Mouse (Mus musculus): Measurements from ENCODE around the gene Smim27.
A peak's percentile ranks its signal among the peaks of the same experiment; 100 is the strongest.
"Not testable (repeated sequence)": the region's sequence is repeated elsewhere in the genome, so short reads cannot be mapped to it uniquely, and the experiment has no call there.

Gene Smim27

GRCm38 (mm10) chr4:40267681-40268080 is 1.7 kb upstream of the Smim27 start:
- DNase-seq = peak; percentile 22

DNA sequence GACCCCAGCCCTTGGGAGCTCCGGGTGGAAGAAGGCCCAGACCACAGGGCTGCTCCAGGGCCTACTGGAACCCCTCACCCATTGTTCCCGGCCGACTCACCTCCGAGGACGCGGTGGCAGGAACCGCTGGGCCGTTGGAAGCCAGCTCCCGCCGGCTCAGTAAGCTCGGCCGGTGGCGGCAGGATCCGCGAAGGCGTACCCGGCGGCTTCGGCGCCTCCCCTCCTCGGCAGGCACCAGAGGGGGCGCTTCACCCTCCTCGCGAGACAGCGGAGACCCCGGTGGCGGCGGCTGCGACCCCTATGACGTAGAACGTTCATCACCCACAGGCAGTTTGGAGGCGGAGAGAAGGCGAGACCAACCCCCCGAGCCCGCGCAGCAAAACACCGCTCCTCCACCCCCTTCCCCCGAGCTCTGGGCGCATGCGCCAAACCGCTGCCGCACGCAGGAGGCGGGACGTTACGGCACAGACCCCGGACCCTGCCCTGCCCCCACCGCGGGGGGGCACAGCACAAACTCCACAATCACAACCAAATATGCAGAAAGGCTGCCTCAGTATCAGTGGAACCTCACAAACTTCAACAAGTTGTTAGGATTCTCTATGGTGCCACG is 1.1 kb upstream of the Smim27 start:
- peak; percentile 96 for DNase-seq

GRCm38 (mm10) chr4:40268835-40269234 is 544 bp upstream of the Smim27 start:
- DNase-seq = no peak

DNA sequence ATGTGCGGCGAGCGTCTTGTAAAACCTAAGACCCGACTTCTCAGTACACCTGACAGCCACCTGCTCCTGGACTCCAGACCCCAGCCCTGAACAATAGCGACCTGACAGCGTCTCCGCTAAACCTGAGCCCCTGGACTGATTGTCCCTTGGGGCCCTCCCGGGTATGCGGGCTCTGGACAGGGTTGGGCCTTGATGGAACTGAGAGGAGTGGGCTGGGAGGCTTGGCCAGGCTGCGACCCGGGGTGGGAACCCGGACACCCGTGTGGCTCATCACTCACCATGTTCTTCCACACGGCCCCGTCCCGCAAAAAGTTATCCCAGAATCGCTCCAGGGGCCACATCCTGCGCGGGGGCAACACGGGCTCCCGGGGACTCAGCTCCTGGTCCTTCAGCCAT is 9.5 kb downstream of the Smim27 start:
- DNase-seq = no peak

GRCm38 (mm10) chr4:40279276-40279900 is 10.0 kb downstream of the Smim27 start, which contains the start of gene Ndufb6:
Ndufb6 (minus strand) TSS chr4:40279421.
- peak; percentile 98 for DNase-seq

DNA sequence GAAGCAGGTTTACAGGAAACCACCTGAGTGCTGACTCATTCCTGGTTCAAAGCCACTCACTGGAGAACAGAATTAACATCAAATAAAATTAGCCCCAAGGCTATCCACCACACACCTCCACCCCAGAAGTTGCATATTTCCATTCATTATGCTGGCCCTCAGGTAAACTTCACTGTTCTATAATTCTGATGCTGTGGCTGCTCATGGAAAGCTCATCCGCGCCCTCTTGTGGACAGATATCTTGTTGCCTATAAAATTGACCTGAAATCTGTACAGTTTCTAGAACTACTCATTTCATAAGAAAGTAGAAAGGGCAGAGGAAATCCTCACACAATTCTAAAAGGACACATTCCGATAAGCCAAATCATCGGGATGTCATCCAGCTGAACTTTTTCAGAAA is 16.2 kb downstream of the Smim27 start:
- peak; percentile 84 for DNase-seq

- no peak for DNase-seq
Observed at GRCm38 (mm10) chr4:40287415-40287814, 18.0 kb downstream of the Smim27 start.

DNA sequence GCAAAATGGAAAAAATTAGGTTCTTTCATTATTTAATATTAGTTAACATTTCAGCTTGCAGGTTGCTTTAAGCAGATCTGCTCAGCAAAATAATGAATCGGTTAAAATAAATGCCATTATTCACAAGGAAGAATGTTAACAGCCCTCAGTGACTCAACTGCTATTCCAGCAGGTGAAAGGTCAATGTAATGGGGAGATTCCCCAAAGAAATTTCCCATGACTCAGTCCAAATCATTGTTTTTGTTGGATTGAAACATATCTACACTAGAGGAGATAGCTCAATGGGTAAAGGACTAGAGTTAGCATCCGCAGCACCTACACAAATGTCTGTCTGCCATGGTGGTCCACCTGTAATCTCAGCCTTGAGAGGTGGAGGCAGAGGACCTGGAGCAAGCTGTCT is 19.7 kb downstream of the Smim27 start:
- DNase-seq = no peak

DNA sequence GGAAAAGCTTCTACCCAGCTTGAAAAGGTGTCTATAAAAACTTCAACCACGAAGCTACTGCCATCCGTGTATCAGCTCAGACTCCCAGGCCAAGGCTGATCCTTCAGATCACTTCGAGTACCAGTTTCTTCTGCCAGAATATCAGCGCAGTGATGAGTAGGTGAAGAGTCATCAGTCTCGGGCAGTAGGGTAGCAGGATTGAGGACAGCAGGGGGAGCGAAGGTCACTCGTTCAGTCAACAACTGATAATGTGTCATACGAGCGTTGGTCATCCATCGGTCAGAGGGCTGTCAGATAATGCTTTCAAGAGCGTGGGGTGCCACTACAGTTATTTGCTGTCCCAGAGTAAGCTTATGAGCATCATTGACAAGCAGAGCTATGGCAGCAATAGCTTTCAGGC is 22.1 kb downstream of the Smim27 start:
- DNase-seq = not testable (repeated sequence)

- no peak for DNase-seq
Observed at GRCm38 (mm10) chr4:40299169-40299568, 29.8 kb downstream of the Smim27 start.

GRCm38 (mm10) chr4:40301076-40301789 is 31.9 kb downstream of the Smim27 start:
- DNase-seq = peak; percentile 80

- DNase-seq = no peak
Observed at GRCm38 (mm10) chr4:40302445-40303125, 33.2 kb downstream of the Smim27 start.

GRCm38 (mm10) chr4:40309682-40310081 is 40.3 kb downstream of the Smim27 start:
- no peak for DNase-seq

GRCm38 (mm10) chr4:40310796-40311383 is 41.5 kb downstream of the Smim27 start:
- DNase-seq = no peak

DNA sequence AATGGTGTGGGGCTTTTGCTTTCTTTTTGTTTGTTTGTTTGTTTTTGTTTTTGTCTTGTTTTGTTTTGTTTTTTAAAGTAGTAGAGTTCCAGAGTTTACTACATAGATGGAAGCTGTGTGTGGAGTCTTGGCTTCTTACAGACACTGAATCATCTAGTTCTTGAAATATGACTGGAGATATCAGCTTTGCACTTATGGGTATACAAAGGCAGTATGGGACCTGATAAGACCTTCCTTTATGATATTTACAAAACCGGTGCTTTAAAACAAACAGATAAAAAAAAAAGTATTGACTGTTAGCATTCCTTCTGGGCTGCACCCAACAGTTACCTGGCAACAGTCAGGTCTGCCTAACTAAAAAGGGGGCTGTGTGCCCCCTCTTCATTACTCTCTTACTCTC is 42.8 kb downstream of the Smim27 start:
- no peak for DNase-seq

DNA sequence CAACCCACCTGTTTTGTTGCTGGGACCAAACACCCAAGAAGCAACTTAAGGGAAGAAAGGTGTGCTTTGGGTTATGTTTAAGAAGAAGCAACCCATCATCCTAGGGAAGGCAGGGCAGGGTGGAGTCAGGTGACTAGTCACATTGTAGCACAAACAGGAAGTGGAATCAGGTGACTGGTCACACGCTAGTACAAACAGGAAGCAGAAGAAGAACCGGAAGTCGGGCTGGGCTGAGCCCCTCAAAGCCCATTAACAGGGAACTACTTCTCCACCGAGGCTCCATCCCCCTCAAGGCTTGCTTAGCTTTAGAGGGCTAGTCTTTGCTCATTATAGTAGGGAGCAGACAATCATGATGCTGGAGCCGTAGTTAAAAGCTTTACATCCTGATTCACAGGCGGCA is 43.6 kb downstream of the Smim27 start:
- DNase-seq = no peak

GRCm38 (mm10) chr4:40317404-40317803 is 48.0 kb downstream of the Smim27 start:
- DNase-seq = no peak

Measured in kidney, postnatal 10 days (tissue).